19 mouse cellular contexts compared by ENCODE assay signal in the genomic region with DNA sequence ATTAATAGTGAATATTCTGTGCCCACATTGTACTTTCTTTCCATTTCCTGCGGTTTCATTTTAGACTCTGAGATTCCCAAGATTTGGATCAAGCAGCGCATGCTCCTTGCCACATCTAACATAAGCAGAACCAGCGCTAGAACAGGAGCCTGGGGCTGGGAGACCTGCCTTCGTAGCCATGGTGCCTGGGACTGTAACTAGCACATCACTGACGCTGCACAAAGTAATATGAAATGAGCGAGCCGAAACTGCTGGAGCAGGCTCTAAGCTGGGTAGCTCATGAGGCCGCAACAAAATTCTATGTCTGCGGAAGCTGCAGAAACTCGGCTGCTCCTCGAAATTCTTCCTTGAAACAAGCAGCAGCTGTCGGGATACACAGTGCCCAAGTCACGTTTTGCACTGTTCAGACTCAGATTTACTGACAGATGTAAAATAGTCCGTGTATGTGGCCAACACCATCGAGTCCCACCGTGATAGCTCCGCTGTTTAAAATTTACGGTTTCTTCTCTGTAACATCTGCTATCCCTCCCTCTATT. TPM values are rescaled to one million over a fixed set of nuclear protein-coding genes. Genes with fewer than 3 reads are reported as not detected.
DNase-seq lines count a peak whose midpoint lies in the region; ATAC-seq and TF ChIP-seq lines count a peak whose summit lies in the region.
"Had no signal": no experiment of that assay in that cellular context is flagged by ENCODE, and none has a peak within 500 bp of the region (broad histone marks: within the 10 kb centered on the region; RNA-seq: fewer than 3 reads in every experiment).

No protein-coding gene starts in this region.

- no peak overlapping the region for H3K4me3 ChIP-seq in lung, embryonic 14.5 days (ENCODE audit: low read depth, low read length)
- H3K4me3 ChIP-seq in lung, adult 2 months (replicated peaks; ENCODE audit: extremely low read depth, low read depth, low read length), result no peak overlapping the region
- no peak overlapping the region for H3K4me3 ChIP-seq in intestine, embryonic 15.5 days (replicated peaks)
- H3K4me3 ChIP-seq in neural tube, embryonic 13.5 days, result no peak overlapping the region
- H3K4me3 ChIP-seq: heart, adult 2 months; midbrain, embryonic 10.5 days had no signal

- no peak for ATAC-seq in lung, embryonic 14.5 days (ENCODE audit: insufficient read depth)
- no peak for ATAC-seq in intestine, embryonic 15.5 days
- peak; percentile 43 for ATAC-seq in neural tube, embryonic 13.5 days (ENCODE audit: low read depth)
- ATAC-seq: Patski had no signal

- no peak overlapping the region for H3K9ac ChIP-seq in lung, embryonic 14.5 days
- no peak overlapping the region for H3K9ac ChIP-seq in intestine, embryonic 15.5 days
- no peak overlapping the region for H3K9ac ChIP-seq in neural tube, embryonic 13.5 days

- 50% methylated on average over 18 of the region's 18 CpGs for WGBS in lung, embryonic 14.5 days
- 67% methylated on average over 18 of the region's 18 CpGs for WGBS in lung, adult 2 months
- 55% methylated on average over 18 of the region's 18 CpGs for WGBS in intestine, embryonic 15.5 days
- 50% methylated on average over 18 of the region's 18 CpGs for WGBS in neural tube, embryonic 13.5 days

- H3K4me2 ChIP-seq in lung, embryonic 14.5 days, result peak overlapping the region; percentile 31; the same call in 1 of the 2 replicates
- peak overlapping the region; percentile 27; the same call in 1 of the 2 replicates for H3K4me2 ChIP-seq in intestine, embryonic 15.5 days (replicated peaks)
- no peak overlapping the region; the same call in 1 of the 2 replicates for H3K4me2 ChIP-seq in neural tube, embryonic 13.5 days

- TF ChIP-seq POLR2A in lung, adult 2 months (IDR thresholded peaks at IDR 0.05; ENCODE audit: borderline replicate concordance, extremely low read depth, low read depth, low read length), result no peak

- H3K4me1 ChIP-seq in lung, embryonic 14.5 days (ENCODE audit: insufficient read depth), result no peaks in the 10 kb centered on the region
- no peaks in the 10 kb centered on the region for H3K4me1 ChIP-seq in lung, adult 2 months (ENCODE audit: control insufficient read depth, insufficient read depth, low read length)
- H3K4me1 ChIP-seq in intestine, embryonic 15.5 days (replicated peaks), result no peaks in the 10 kb centered on the region
- H3K4me1 ChIP-seq in neural tube, embryonic 13.5 days (replicated peaks), result peaks cover 15% of the 10 kb centered on the region

- no peaks in the 10 kb centered on the region for H3K9me3 ChIP-seq in lung, embryonic 14.5 days (ENCODE audit: low read depth, low read length)
- no peaks in the 10 kb centered on the region for H3K9me3 ChIP-seq in intestine, embryonic 15.5 days
- H3K9me3 ChIP-seq in neural tube, embryonic 13.5 days, result no peaks in the 10 kb centered on the region
- H3K9me3 ChIP-seq: midbrain, embryonic 10.5 days had no signal

- peak; percentile 33 for DNase-seq in lung, embryonic 14.5 days
- DNase-seq in lung, adult 2 months, result no peak
- peak; percentile 43 for DNase-seq in R1 (ENCODE audit: low read depth, low spot score)
- no peak for DNase-seq in urinary bladder, postnatal 25 days (ENCODE audit: low spot score)
- DNase-seq in adrenal gland, postnatal 10 days, result no peak
- DNase-seq: cerebellum, adult 9-11 months; heart, adult 2 months; heart, postnatal 10 days; kidney, postnatal 14 days; lung, postnatal 10 days had no signal

- H3K36me3 ChIP-seq in lung, embryonic 14.5 days (ENCODE audit: insufficient read depth), result no peaks in the 10 kb centered on the region
- no peaks in the 10 kb centered on the region for H3K36me3 ChIP-seq in intestine, embryonic 15.5 days
- H3K36me3 ChIP-seq in neural tube, embryonic 13.5 days, result no peaks in the 10 kb centered on the region
- H3K36me3 ChIP-seq: midbrain, embryonic 10.5 days had no signal

- no peak for TF ChIP-seq CTCF in lung, embryonic 14.5 days (IDR thresholded peaks at IDR 0.05; ENCODE audit: low read depth)
- TF ChIP-seq CTCF in lung, adult 2 months (IDR thresholded peaks at IDR 0.05; ENCODE audit: insufficient read depth, low read length), result no peak

- no peaks in the 10 kb centered on the region for H3K27me3 ChIP-seq in lung, embryonic 14.5 days (ENCODE audit: insufficient read depth, low read length)
- no peaks in the 10 kb centered on the region for H3K27me3 ChIP-seq in intestine, embryonic 15.5 days (replicated peaks)
- no peaks in the 10 kb centered on the region for H3K27me3 ChIP-seq in neural tube, embryonic 13.5 days
- H3K27me3 ChIP-seq: CH12.LX had no signal

- H3K27ac ChIP-seq in lung, embryonic 14.5 days (ENCODE audit: low read depth), result no peak overlapping the region
- no peak overlapping the region for H3K27ac ChIP-seq in intestine, embryonic 15.5 days
- peak overlapping the region; percentile 59 for H3K27ac ChIP-seq in neural tube, embryonic 13.5 days (replicated peaks)
- H3K27ac ChIP-seq: heart, adult 2 months; midbrain, embryonic 10.5 days had no signal

RNA-seq across cellular contexts. Expression of gene Tnfsf11, which starts 31.4 kb away (rescaled TPM):
- polyA plus RNA-seq in lung, embryonic 14.5 days (2014; fragmentation: Nextera tagmentation; extraction: Ambion mirVana), result 0.22 and 0.29 TPM in 2 replicates
- 0.08 and 0.09 TPM in 2 replicates for polyA plus RNA-seq in lung, adult 2 months (2012; rRNA removed)
- polyA plus RNA-seq in intestine, embryonic 15.5 days (2015; fragmentation: Nextera tagmentation; extraction: Ambion mirVana), result 0.26 and 0.30 TPM in 2 replicates
- not detected in 2 replicates for polyA plus RNA-seq in neural tube, embryonic 13.5 days (2015; fragmentation: Nextera tagmentation; extraction: Ambion mirVana)
- total RNA-seq in adrenal gland, postnatal 10 days (2021), result 1 to 10 TPM in 1 of 2 experiments, under 1 TPM in 1; 0.87 to 1.3 TPM
- total RNA-seq: adrenal gland, adult 18-20 months; heart, postnatal 10 days; left cerebral cortex, adult 18-20 months had no signal
- polyA plus RNA-seq: heart, adult 2 months; liver, adult 2 months; midbrain, embryonic 10.5 days; Patski; testis, adult 2 months had no signal

Comparison
In these comparisons a context has a peak if more than half of its experiments do, and no peak if none do; other contexts are left out.
1. DNase-seq: peak in lung, embryonic 14.5 days (single experiment) and R1 (single experiment); none in lung, adult 2 months (single experiment), urinary bladder, postnatal 25 days (single experiment) and adrenal gland, postnatal 10 days (single experiment).